Mouse (Mus musculus) MEL (cell line): ENCODE data around the gene Fam102a. TPM values are rescaled to one million over a fixed set of nuclear protein-coding genes. Genes with fewer than 3 reads are reported as not detected.

Source experiments
- DNase-seq: peaks from one replicate; pipeline ENCODE4 v3.0.0; 2011; ENCODE audit warnings: low read depth, low spot score
- H3K27ac ChIP-seq: 2 replicates; pipeline ENCODE4 v1.5.1; 2012; ENCODE audit warnings: low read depth, mild to moderate bottlenecking, control low read depth, low read length, moderate library complexity; ENCODE audit not compliant: control insufficient read depth
- H3K27me3 ChIP-seq, 2 experiments: fragments of 150-350 bp in 1 of 2; sonication (generic) in 1 of 2; 2 replicates each; pipeline ENCODE4 v1.6.1; 2012; ENCODE audit warnings: low read length in 2 of 2, mild to moderate bottlenecking in 2 of 2, improper control_type of control experiment in 1 of 2, moderate library complexity in 1 of 2; ENCODE audit not compliant: insufficient read depth in 2 of 2, control insufficient read depth in 1 of 2
- H3K36me3 ChIP-seq, 2 experiments: 2 replicates each; pipeline ENCODE4 v1.6.1; 2012 to 2014; ENCODE audit warnings: low read length in 2 of 2, improper control_type of control experiment in 1 of 2, inconsistent platforms in 1 of 2, mild to moderate bottlenecking in 1 of 2; ENCODE audit not compliant: insufficient read depth in 2 of 2, control insufficient read depth in 1 of 2
- H3K4me1 ChIP-seq, 2 experiments: fragments of 150-350 bp in 1 of 2; sonication (generic) in 1 of 2; 2 replicates each; pipeline ENCODE4 v1.6.1; 2012; ENCODE audit warnings: low read length in 2 of 2, improper control_type of control experiment in 1 of 2, mild to moderate bottlenecking in 1 of 2; ENCODE audit not compliant: insufficient read depth in 2 of 2, control insufficient read depth in 1 of 2
- H3K4me3 ChIP-seq, 2 experiments: fragments of 150-350 bp in 1 of 2; sonication (generic) in 1 of 2; 2 replicates each; pipeline ENCODE4 v1.5.1; 2012; ENCODE audit warnings: low read depth in 2 of 2, low read length in 2 of 2, mild to moderate bottlenecking in 2 of 2, moderate library complexity in 2 of 2, control low read depth in 1 of 2, improper control_type of control experiment in 1 of 2; ENCODE audit not compliant: control insufficient read depth in 1 of 2, insufficient read depth in 1 of 2
- H3K79me2 ChIP-seq: 2 replicates; pipeline ENCODE4 v1.6.1; 2012; ENCODE audit warnings: mild to moderate bottlenecking, low read length, moderate library complexity; ENCODE audit not compliant: control insufficient read depth, poor library complexity, insufficient read depth
- H3K9ac ChIP-seq: 2 replicates; pipeline ENCODE4 v1.6.1; 2012; ENCODE audit warnings: low read depth, mild to moderate bottlenecking, control low read depth, low read length, moderate library complexity; ENCODE audit not compliant: control insufficient read depth, poor library complexity, severe bottlenecking
- H3K9me3 ChIP-seq: fragments of 150-350 bp; sonication (generic); replicated peaks from 2 replicates; pipeline ENCODE4 v1.6.1; 2012; ENCODE audit warnings: mild to moderate bottlenecking, low read length, improper control_type of control experiment, moderate library complexity; ENCODE audit not compliant: insufficient read depth
- CHD1 ChIP-seq: IDR thresholded peaks from 2 replicates; pipeline ENCODE4 v1.6.1; 2012; ENCODE audit warnings: low read depth, mild to moderate bottlenecking, inconsistent platforms, low read length, improper control_type of control experiment
- CTCF ChIP-seq, 3 experiments: IDR thresholded peaks in 2 of 3; conservative IDR thresholded peaks in 1 of 3; 2 replicates each; pipeline ENCODE4 v1.5.1; 2011 to 2012; ENCODE audit warnings: low read length in 3 of 3, low read depth in 2 of 3, mild to moderate bottlenecking in 2 of 3, improper control_type of control experiment in 1 of 3, inconsistent platforms in 1 of 3, mixed read lengths in 1 of 3, moderate library complexity in 1 of 3; ENCODE audit not compliant: control insufficient read depth in 1 of 3, insufficient read depth in 1 of 3, poor library complexity in 1 of 3, severe bottlenecking in 1 of 3
- ELF1 ChIP-seq: IDR thresholded peaks from 2 replicates; pipeline ENCODE4 v1.6.1; 2014; ENCODE audit warnings: low read depth, mild to moderate bottlenecking, inconsistent platforms, low read length, improper control_type of control experiment, moderate library complexity
- EP300 ChIP-seq, 2 experiments: IDR thresholded peaks; 2 replicates each; pipeline ENCODE4 v1.6.1; 2011; ENCODE audit warnings: improper control_type of control experiment in 2 of 2, low read length in 2 of 2, low read depth in 1 of 2, mild to moderate bottlenecking in 1 of 2
- MAX ChIP-seq: IDR thresholded peaks from 2 replicates; pipeline ENCODE4 v1.6.1; 2011; ENCODE audit warnings: low read length, improper control_type of control experiment
- MXI1 ChIP-seq: IDR thresholded peaks from 2 replicates; pipeline ENCODE4 v1.6.1; 2011; ENCODE audit warnings: mild to moderate bottlenecking, low read depth, low read length, improper control_type of control experiment
- MYB ChIP-seq: IDR thresholded peaks from 2 replicates; pipeline ENCODE4 v1.6.1; 2011; ENCODE audit warnings: mild to moderate bottlenecking, low read depth, low read length, improper control_type of control experiment
- MYC ChIP-seq: IDR thresholded peaks from 2 replicates; pipeline ENCODE4 v1.6.1; 2011; ENCODE audit warnings: low read depth, mild to moderate bottlenecking, low read length, improper control_type of control experiment, moderate library complexity
- NRF1 ChIP-seq: IDR thresholded peaks from 2 replicates; pipeline ENCODE4 v1.6.1; 2014; ENCODE audit warnings: low read depth, mild to moderate bottlenecking, inconsistent platforms, low read length, improper control_type of control experiment, moderate library complexity; ENCODE audit not compliant: poor library complexity, insufficient read depth, severe bottlenecking
- POLR2A ChIP-seq, 2 experiments: IDR thresholded peaks; 2 replicates each; pipeline ENCODE4 v1.6.1; 2011 to 2012; ENCODE audit warnings: low read length in 2 of 2, mild to moderate bottlenecking in 2 of 2, control low read depth in 1 of 2, improper control_type of control experiment in 1 of 2, low read depth in 1 of 2, moderate library complexity in 1 of 2; ENCODE audit not compliant: control insufficient read depth in 1 of 2, insufficient read depth in 1 of 2, poor library complexity in 1 of 2
- POLR2AphosphoS2 ChIP-seq: IDR thresholded peaks from 2 replicates; pipeline ENCODE4 v1.6.1; 2011; ENCODE audit warnings: low read length, improper control_type of control experiment
- RAD21 ChIP-seq: IDR thresholded peaks from 2 replicates; pipeline ENCODE4 v1.6.1; 2011; ENCODE audit warnings: mild to moderate bottlenecking, low read depth, low read length, improper control_type of control experiment
- RCOR1 ChIP-seq: IDR thresholded peaks from 2 replicates; pipeline ENCODE4 v1.6.1; 2012; ENCODE audit warnings: low read depth, mild to moderate bottlenecking, inconsistent platforms, low read length, improper control_type of control experiment
- SMC3 ChIP-seq: IDR thresholded peaks from 2 replicates; pipeline ENCODE4 v1.6.1; 2011; ENCODE audit warnings: low read depth, low read length, improper control_type of control experiment
- TBP ChIP-seq: IDR thresholded peaks from 2 replicates; pipeline ENCODE4 v1.8.0; 2011; ENCODE audit warnings: low read depth, low read length, improper control_type of control experiment
- USF2 ChIP-seq, 2 experiments: IDR thresholded peaks; 2 replicates each; pipeline ENCODE4 v1.6.1; 2011 to 2012; ENCODE audit warnings: improper control_type of control experiment in 2 of 2, low read length in 2 of 2, borderline replicate concordance in 1 of 2, inconsistent platforms in 1 of 2, low read depth in 1 of 2, mild to moderate bottlenecking in 1 of 2; ENCODE audit not compliant: insufficient read depth in 1 of 2
- ZC3H11A ChIP-seq: IDR thresholded peaks from 2 replicates; pipeline ENCODE4 v1.6.1; 2012; ENCODE audit warnings: low read depth, mild to moderate bottlenecking, inconsistent platforms, low read length, improper control_type of control experiment
- ZMIZ1 ChIP-seq: IDR thresholded peaks from 2 replicates; pipeline ENCODE4 v1.6.1; 2012; ENCODE audit warnings: low read depth, mild to moderate bottlenecking, inconsistent platforms, low read length, improper control_type of control experiment, moderate library complexity
- ZNF384 ChIP-seq: IDR thresholded peaks from 2 replicates; pipeline ENCODE4 v1.6.1; 2012; ENCODE audit warnings: low read depth, mild to moderate bottlenecking, inconsistent platforms, low read length, improper control_type of control experiment
- polyA plus RNA-seq, 2 experiments: library from polyadenylated mRNA; stranded (reverse) in 1 of 2; unstranded in 1 of 2; fragments of >175 nt in 1 of 2; fragments of >200 nt in 1 of 2; gene quantifications; 2 replicates each; pipeline versions ENCODE4 v1.2.1 to v1.2.4; 2012; ENCODE audit warnings: low replicate concordance in 2 of 2, low read depth in 1 of 2; ENCODE audit not compliant: insufficient read length in 2 of 2, insufficient read depth in 1 of 2, missing spikeins in 1 of 2
- total RNA-seq: library from RNA; depleted of rRNA; stranded (reverse); fragments of 300-350 nt; gene quantifications from 2 replicates; pipeline ENCODE4 v1.2.3, GENCODE M21; 2012

Gene Fam102a
- total and polyA plus RNA-seq, 3 experiments: 1.8 to 2.4 TPM; not detected in 1

DNA sequence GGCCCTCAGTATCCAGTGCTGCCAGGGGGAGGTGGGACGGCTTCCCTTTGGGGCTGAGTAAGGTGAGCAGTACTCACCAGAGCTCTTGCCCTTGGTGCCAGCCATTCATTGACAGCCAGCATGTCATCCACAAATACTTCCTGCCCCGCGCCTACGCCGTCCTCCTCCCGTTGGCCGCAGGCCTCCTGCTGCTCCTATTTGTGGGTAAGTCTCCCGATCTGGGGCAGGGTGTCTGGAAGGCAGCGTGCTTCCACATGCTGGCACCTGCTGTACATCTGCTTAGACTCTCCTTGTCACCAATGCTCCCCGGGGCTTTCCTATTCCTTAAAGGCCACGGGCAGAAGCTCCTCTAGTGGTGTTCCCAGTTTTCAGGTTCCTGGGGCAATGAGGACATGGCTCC, 37.1 kb downstream of the Fam102a start:
- Histone ChIP-seq H3K9me3 (no peaks in the 10 kb centered on the region), H3K27ac (no peak overlapping the region), H3K36me3 (peaks cover 0 to 6% of the 10 kb centered on the region in 2 experiments; a peak in 1 of 4 replicates), H3K79me2 (peaks cover 15% of the 10 kb centered on the region), H3K27me3 (no peaks in the 10 kb centered on the region), H3K4me3 (no peak overlapping the region), H3K4me1 (peaks cover 3 to 7% of the 10 kb centered on the region in 2 experiments; a peak in 2 of 4 replicates), H3K9ac (no peak overlapping the region)
- TF ChIP-seq MYB (no peak), ELF1 (no peak)
- no peak for DNase-seq

GRCm38 (mm10) chr2:32574497-32574896, 39.4 kb downstream of the Fam102a start, which contains the start of gene Pip5kl1:
Gene Pip5kl1 (plus strand): TSS chr2:32574797.
- H3K4me3 ChIP-seq: no peak within 1 kb of the TSS
- peaks cover 0 to 6% of the 10 kb centered on the region in 2 experiments; a peak in 1 of 4 replicates for H3K36me3 ChIP-seq
- H3K9ac ChIP-seq: no peak within 1 kb of the TSS

DNA sequence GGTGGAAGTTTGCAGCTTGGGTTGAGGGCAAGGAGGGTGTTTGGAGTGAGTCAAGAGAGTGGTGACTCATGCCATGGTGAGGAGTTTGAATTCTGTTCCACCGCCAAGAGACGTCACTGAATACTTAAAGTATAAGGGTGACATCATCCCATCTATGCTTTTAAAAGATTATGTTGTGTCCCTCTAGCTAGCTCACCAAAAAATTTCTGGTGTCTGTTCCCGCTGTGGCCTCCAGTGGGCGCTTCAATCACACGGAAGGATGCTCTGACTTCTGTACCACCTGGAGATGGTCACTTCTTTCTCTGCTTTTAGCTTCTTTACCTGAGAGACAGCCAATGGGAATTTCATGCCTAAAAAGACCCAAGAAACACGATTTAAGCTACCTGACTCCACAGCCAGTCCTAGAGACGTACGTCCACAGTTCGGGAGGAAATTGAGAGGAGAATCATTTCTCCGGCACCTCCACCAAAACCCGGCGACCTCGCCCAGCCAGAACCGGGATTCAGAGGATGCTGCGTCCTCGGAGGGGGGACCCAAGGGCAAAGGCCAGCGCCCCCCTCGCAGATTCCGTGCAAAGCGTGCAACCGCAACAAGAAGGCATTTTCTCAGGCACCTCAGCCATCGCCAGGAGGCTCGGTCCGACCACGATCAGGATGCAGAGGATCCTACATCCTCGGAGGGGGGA, 39.9 kb downstream of the Fam102a start:
- Histone ChIP-seq H3K4me1 (peaks cover 3 to 7% of the 10 kb centered on the region in 2 experiments; a peak in 2 of 4 replicates), H3K9ac (no peak overlapping the region)
- DNase-seq: peak; percentile 62

More at GRCm38 (mm10) chr2:32574497-32574896, 39.4 kb downstream of the Fam102a start, which contains the start of gene Pip5kl1:
- DNase-seq: no peak
- Histone ChIP-seq H3K27me3 (no peaks in the 10 kb centered on the region), H3K79me2 (peaks cover 15% of the 10 kb centered on the region), H3K27ac (no peak within 1 kb of the TSS), H3K4me1 (peaks cover 3 to 7% of the 10 kb centered on the region in 2 experiments; a peak in 2 of 4 replicates), H3K9me3 (no peaks in the 10 kb centered on the region)
- 0 out of 2 replicates have a peak, but pooled peaks have one; percentile 37 for TF ChIP-seq POLR2AphosphoS2
- no peak for TF ChIP-seq USF2 (IDR thresholded peaks at IDR 0.05; ENCODE audit: borderline replicate concordance in 1 of 2, insufficient read depth in 1 of 2, low read depth in 1 of 2, low read length in 2 of 2)
- no peak for TF ChIP-seq MXI1
- TF ChIP-seq EP300 (IDR thresholded peaks at IDR 0.05; ENCODE audit: low read depth in 1 of 2, low read length in 2 of 2): no peak
- no peak for TF ChIP-seq MAX

More for the DNA sequence above, 39.9 kb downstream of the Fam102a start:
- H3K79me2 ChIP-seq: peaks cover 15% of the 10 kb centered on the region
- no peak for TF ChIP-seq ZNF384
- TF ChIP-seq POLR2A (IDR thresholded peaks at IDR 0.05; ENCODE audit: control insufficient read depth in 1 of 2, insufficient read depth in 1 of 2, low read depth in 1 of 2, low read length in 2 of 2, poor library complexity in 1 of 2): no peak
- no peak for TF ChIP-seq USF2 (IDR thresholded peaks at IDR 0.05; ENCODE audit: borderline replicate concordance in 1 of 2, insufficient read depth in 1 of 2, low read depth in 1 of 2, low read length in 2 of 2)
- TF ChIP-seq TBP: no peak
- TF ChIP-seq ZMIZ1: 0 out of 2 replicates have a peak, but pooled peaks have one; percentile 27
- no peak for TF ChIP-seq NRF1
- TF ChIP-seq CTCF (IDR thresholded peaks at IDR 0.05 in 2 of 3, conservative IDR thresholded peaks at IDR 0.05 in 1 of 3; ENCODE audit: control insufficient read depth in 1 of 3, insufficient read depth in 1 of 3, low read depth in 2 of 3, low read length in 3 of 3, poor library complexity in 1 of 3, severe bottlenecking in 1 of 3): peak; percentile 80 to 90 (median 84)
- TF ChIP-seq CHD1: no peak
- no peak for TF ChIP-seq MYC
- peak; percentile 63 for TF ChIP-seq RAD21
- TF ChIP-seq ZC3H11A: peak; percentile 48
- peak; percentile 33; the same call in 1 of the 2 replicates for TF ChIP-seq RCOR1
- peak; percentile 56; the same call in 1 of the 2 replicates for TF ChIP-seq SMC3
- TF ChIP-seq, all 39 proteins: peak for 6
- peaks cover 0 to 6% of the 10 kb centered on the region in 2 experiments; a peak in 1 of 4 replicates for H3K36me3 ChIP-seq
- H3K4me3 ChIP-seq: no peak overlapping the region
- H3K9me3 ChIP-seq: no peaks in the 10 kb centered on the region
- H3K27me3 ChIP-seq: no peaks in the 10 kb centered on the region
- H3K27ac ChIP-seq: no peak overlapping the region
